Mouse (Mus musculus) kidney, postnatal 0 days (tissue): ENCODE data around the gene Anks6. TPM values are rescaled to one million over a fixed set of nuclear protein-coding genes. Genes with fewer than 3 reads are reported as not detected.
A peak's percentile ranks its signal among the peaks of the same experiment; 100 is the strongest.

ENCODE experiments used
- ATAC-seq: fragments of 200-750 bp; cut with Nextera tagmentation; replicated peaks from 2 replicates; pipeline ENCODE4 v1.8.0; 2017; ENCODE audit warnings: low read depth, moderate number of reproducible peaks, moderate TSS enrichment, moderate library complexity; ENCODE audit not compliant: low FRiP score
- DNase-seq: peaks from one replicate; pipeline ENCODE4 v3.0.0-alpha.2; 2016; ENCODE audit warnings: low spot score
- H3K27ac ChIP-seq: fragments of 300-500 bp; sonication (generic); 2 replicates; pipeline ENCODE4 v1.5.1; 2014; ENCODE audit warnings: mild to moderate bottlenecking
- H3K27me3 ChIP-seq: fragments of 300-500 bp; sonication (generic); 2 replicates; pipeline ENCODE4 v1.6.1; 2014; ENCODE audit warnings: low read length, mixed read lengths; ENCODE audit not compliant: insufficient read depth
- H3K36me3 ChIP-seq: fragments of 300-500 bp; sonication (generic); 2 replicates; pipeline ENCODE4 v1.6.1; 2014; ENCODE audit warnings: low read length, mixed read lengths; ENCODE audit not compliant: insufficient read depth
- H3K4me1 ChIP-seq: fragments of 300-500 bp; sonication (generic); replicated peaks from 2 replicates; pipeline ENCODE4 v1.6.1; 2014; ENCODE audit warnings: antibody characterized with exemption, low read length, mixed read lengths; ENCODE audit not compliant: insufficient read depth
- H3K4me2 ChIP-seq: fragments of 300-500 bp; sonication (generic); 2 replicates; pipeline ENCODE4 v1.6.1; 2014; ENCODE audit warnings: mild to moderate bottlenecking, low read length, moderate library complexity, mixed read lengths
- H3K4me3 ChIP-seq: fragments of 300-500 bp; sonication (generic); replicated peaks from 2 replicates; pipeline ENCODE4 v1.5.1; 2014; ENCODE audit warnings: low read depth, low read length
- H3K9ac ChIP-seq: fragments of 300-500 bp; sonication (generic); 2 replicates; pipeline ENCODE4 v1.6.1; 2014; ENCODE audit warnings: low read depth, low read length
- H3K9me3 ChIP-seq: fragments of 300-500 bp; sonication (generic); replicated peaks from 2 replicates; pipeline ENCODE4 v1.6.1; 2016; ENCODE audit warnings: low read length, inconsistent platforms, mixed read lengths
- CTCF ChIP-seq: IDR thresholded peaks from 2 replicates; pipeline ENCODE4 v1.5.1; 2016; ENCODE audit warnings: antibody characterized with exemption, low read depth, mild to moderate bottlenecking, moderate library complexity
- WGBS: fragments of 180-500 bp; shearing (Covaris S2); extraction: QIAGEN DNeasy Blood & Tissue Kit; methylation state at CpG from one replicate; pipeline ENCODE4 v1.1.7; 2014; 5-methylcytosine and 5-hydroxymethylcytosine counted together
- polyA plus RNA-seq: library from polyadenylated mRNA; unstranded; fragments of >200 nt; fragmentation: Nextera tagmentation; extraction: Ambion mirVana; gene quantifications from 2 replicates; pipeline ENCODE4 v1.2.1, GENCODE M21; 2015

Anks6 gene
- polyA plus RNA-seq, 1 experiment from 2014 or later, result 6.4 TPM

GRCm38 (mm10) chr4:47020563-47020962 lies 36.7 kb downstream of the Anks6 start:
- WGBS, result 28% methylated on average over 5 of the region's 5 CpGs
- peak; percentile 44 for DNase-seq
- no peaks in the 10 kb centered on the region for H3K27me3 ChIP-seq
- H3K27ac ChIP-seq, result no peak overlapping the region
- peak; percentile 81 for TF ChIP-seq CTCF
- no peak overlapping the region for H3K9ac ChIP-seq
- H3K36me3 ChIP-seq, result peaks cover 27% of the 10 kb centered on the region
- no peaks in the 10 kb centered on the region; the same call in 1 of the 2 replicates for H3K4me1 ChIP-seq
- no peak for ATAC-seq
- no peak overlapping the region for H3K4me2 ChIP-seq
- H3K4me3 ChIP-seq, result no peak overlapping the region
- H3K9me3 ChIP-seq, result no peaks in the 10 kb centered on the region

DNA sequence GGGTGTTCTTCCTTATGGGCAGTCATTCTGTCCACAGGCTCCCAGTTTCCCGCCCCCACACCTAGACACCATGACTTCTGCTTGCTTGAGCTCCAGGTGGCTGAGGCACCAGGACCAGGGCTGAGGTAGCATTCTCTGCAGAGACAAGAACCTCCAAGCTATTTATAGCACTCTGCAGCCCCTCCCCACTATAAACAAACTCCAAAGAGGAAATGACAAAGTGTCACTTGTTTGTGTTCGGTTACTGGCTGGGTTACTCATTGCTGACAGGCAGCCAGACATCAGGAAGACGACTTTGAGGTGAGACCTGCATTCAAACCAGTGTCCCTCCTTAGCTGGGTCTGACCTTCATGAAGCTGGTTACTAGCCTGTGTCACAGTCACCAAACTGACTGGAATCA lies 42.1 kb downstream of the Anks6 start:
- H3K9me3 ChIP-seq, result no peaks in the 10 kb centered on the region
- H3K4me1 ChIP-seq, result peaks cover 6% of the 10 kb centered on the region; the same call in 1 of the 2 replicates
- H3K4me3 ChIP-seq, result no peak overlapping the region
- peaks cover 17% of the 10 kb centered on the region; the same call in 1 of the 2 replicates for H3K36me3 ChIP-seq
- H3K27ac ChIP-seq, result no peak overlapping the region
- H3K9ac ChIP-seq, result no peak overlapping the region
- DNase-seq, result no peak
- no peaks in the 10 kb centered on the region for H3K27me3 ChIP-seq
- no peak; the same call in 1 of the 2 replicates for ATAC-seq
- H3K4me2 ChIP-seq, result no peak overlapping the region
- 20% methylated on average over 3 of the region's 3 CpGs for WGBS
- no peak for TF ChIP-seq CTCF

- Histone ChIP-seq H3K27me3 (no peaks in the 10 kb centered on the region), H3K36me3 (0 out of 2 replicates have a peak, but pooled peaks cover 13% of the 10 kb centered on the region), H3K9me3 (no peaks in the 10 kb centered on the region), H3K4me1 (peaks cover 6% of the 10 kb centered on the region; the same call in 1 of the 2 replicates), H3K9ac (no peak overlapping the region), H3K4me2 (no peak overlapping the region), H3K27ac (no peak overlapping the region), H3K4me3 (no peak overlapping the region)
- no peak for ATAC-seq
- no peak for TF ChIP-seq CTCF
- 34% methylated on average over 10 of the region's 10 CpGs for WGBS
- no peak for DNase-seq
Measured at GRCm38 (mm10) chr4:47012476-47012875, 44.8 kb downstream of the Anks6 start.

GRCm38 (mm10) chr4:47010400-47011231 lies 46.6 kb downstream of the Anks6 start:
- TF ChIP-seq CTCF, result no peak
- H3K27me3 ChIP-seq, result no peaks in the 10 kb centered on the region
- ATAC-seq, result no peak
- H3K9ac ChIP-seq, result no peak overlapping the region
- peak overlapping the region; percentile 41 for H3K4me2 ChIP-seq
- no peak overlapping the region for H3K4me3 ChIP-seq
- H3K4me1 ChIP-seq, result peaks cover 6% of the 10 kb centered on the region; the same call in 1 of the 2 replicates
- H3K36me3 ChIP-seq, result no peaks in the 10 kb centered on the region
- H3K9me3 ChIP-seq, result no peaks in the 10 kb centered on the region
- 34% methylated on average over 12 of the region's 12 CpGs for WGBS
- peak; percentile 55 for DNase-seq
- H3K27ac ChIP-seq, result 0 out of 2 replicates have a peak overlapping the region, but pooled peaks have one; percentile 13

GRCm38 (mm10) chr4:47000626-47001395 lies 56.4 kb downstream of the Anks6 start:
- Histone ChIP-seq H3K27me3 (no peaks in the 10 kb centered on the region), H3K9me3 (no peaks in the 10 kb centered on the region), H3K4me1 (no peaks in the 10 kb centered on the region), H3K36me3 (no peaks in the 10 kb centered on the region), H3K27ac (no peak overlapping the region), H3K4me3 (no peak overlapping the region), H3K4me2 (no peak overlapping the region), H3K9ac (no peak overlapping the region)
- WGBS, result 72% methylated on average over 8 of the region's 8 CpGs
- DNase-seq (no peak), ATAC-seq (no peak)
- peak; percentile 13; the same call in 1 of the 2 replicates for TF ChIP-seq CTCF

DNA sequence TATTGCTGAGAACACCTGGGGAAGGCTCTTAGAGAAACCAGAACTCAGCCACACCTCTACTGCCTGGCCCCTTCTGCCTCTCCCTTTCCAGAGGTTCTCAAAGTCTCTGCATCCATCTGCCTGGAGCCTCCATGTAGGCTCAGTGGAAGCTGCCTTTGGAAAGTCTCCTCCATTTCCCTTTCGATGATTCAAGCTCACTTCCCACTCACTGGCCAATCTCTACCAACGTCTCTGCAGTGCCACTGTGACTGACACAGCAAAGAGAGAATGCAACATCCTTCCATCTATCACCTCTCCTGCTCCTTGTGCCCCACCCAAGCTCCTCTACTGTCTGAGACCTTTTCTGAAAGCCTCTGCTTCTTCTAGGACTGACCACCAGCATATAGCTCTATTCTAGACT lies 59.3 kb downstream of the Anks6 start:
- Histone ChIP-seq H3K27me3 (peaks cover 4% of the 10 kb centered on the region), H3K4me3 (no peak overlapping the region), H3K27ac (no peak overlapping the region), H3K4me1 (no peaks in the 10 kb centered on the region), H3K4me2 (no peak overlapping the region), H3K9me3 (no peaks in the 10 kb centered on the region), H3K36me3 (no peaks in the 10 kb centered on the region), H3K9ac (no peak overlapping the region)
- TF ChIP-seq CTCF, result no peak
- DNase-seq (no peak), ATAC-seq (no peak)
- WGBS, result 80% methylated on average over 2 of the region's 2 CpGs
